ENCODE assay signal across 8 mouse cellular contexts in the genomic region with DNA sequence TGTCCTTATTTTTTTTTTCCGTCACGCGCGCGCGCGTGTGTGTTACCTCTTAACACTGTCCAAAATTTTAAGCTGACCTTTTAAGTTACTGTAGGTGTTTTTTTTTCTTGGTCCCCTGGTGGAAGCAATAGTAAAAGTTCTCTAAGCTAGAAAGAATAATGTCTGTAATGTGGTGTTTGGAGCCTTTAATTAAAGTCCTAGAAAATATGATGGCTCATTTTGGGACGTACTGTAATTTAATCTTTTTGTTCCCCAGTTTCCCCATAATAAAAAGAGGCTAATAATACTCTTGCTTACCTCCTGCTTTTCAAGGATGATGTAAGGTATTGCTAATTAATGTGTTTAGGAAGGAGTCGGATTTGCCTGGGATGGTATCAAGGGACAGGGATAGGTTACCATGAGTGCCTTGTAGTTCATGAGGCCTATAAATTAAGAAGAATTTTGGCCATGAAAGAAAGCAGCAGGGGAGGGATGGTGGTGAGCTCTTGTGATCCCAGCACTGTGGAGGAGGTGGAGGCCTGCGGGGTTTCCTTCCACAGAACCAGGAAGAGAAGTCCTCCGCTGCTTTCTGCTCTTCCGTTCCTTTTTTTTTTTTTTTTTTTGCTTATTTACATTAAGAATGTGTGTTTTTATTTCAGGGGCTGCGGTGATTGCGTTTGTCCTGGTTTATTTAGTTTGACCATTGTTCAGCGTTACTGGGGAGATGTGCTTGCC. TPM values are rescaled to one million over a fixed set of nuclear protein-coding genes. Genes with fewer than 3 reads are reported as not detected.
A peak's percentile ranks its signal among the peaks of the same experiment; 100 is the strongest.
DNase-seq lines count a peak whose midpoint lies in the region; ATAC-seq and TF ChIP-seq lines count a peak whose summit lies in the region.

No protein-coding gene starts in this region.

- no peak for TF ChIP-seq POLR2A in limb, embryonic 14.5 days (IDR thresholded peaks at IDR 0.05; ENCODE audit: borderline replicate concordance, extremely low read depth, insufficient read depth, insufficient read length)

- H3K4me2 ChIP-seq in forebrain, embryonic 12.5 days, result peak overlapping the region; percentile 68
- peak overlapping the region; percentile 72 for H3K4me2 ChIP-seq in limb, embryonic 14.5 days (replicated peaks; ENCODE audit: low read depth, low read length, severe bottlenecking)

- no peaks in the 10 kb centered on the region for H3K27me3 ChIP-seq in forebrain, embryonic 12.5 days
- no peaks in the 10 kb centered on the region for H3K27me3 ChIP-seq in limb, embryonic 14.5 days (ENCODE audit: control insufficient read depth, insufficient read depth, low read length)
- no peaks in the 10 kb centered on the region for H3K27me3 ChIP-seq in splenic B cell, adult 2 months (ENCODE audit: control insufficient read depth, insufficient read depth, low read length, poor library complexity, severe bottlenecking)

- no peaks in the 10 kb centered on the region for H3K9me3 ChIP-seq in forebrain, embryonic 12.5 days
- H3K9me3 ChIP-seq in limb, embryonic 14.5 days (ENCODE audit: control insufficient read depth, low read length), result no peaks in the 10 kb centered on the region

- ATAC-seq in CD4-positive, CD25-positive, alpha-beta regulatory T cell, adult 4 months, result no peak
- ATAC-seq in forebrain, embryonic 12.5 days (ENCODE audit: low FRiP score), result no peak
- ATAC-seq in limb, embryonic 14.5 days (ENCODE audit: low FRiP score, low read depth), result no peak

- H3K9ac ChIP-seq in forebrain, embryonic 12.5 days, result peak overlapping the region; percentile 98
- peak overlapping the region; percentile 99 for H3K9ac ChIP-seq in limb, embryonic 14.5 days (ENCODE audit: low read depth, low read length, severe bottlenecking)

- peak overlapping the region; percentile 99 for H3K27ac ChIP-seq in forebrain, embryonic 12.5 days
- H3K27ac ChIP-seq in limb, embryonic 14.5 days (replicated peaks; ENCODE audit: low read depth, low read length), result peak overlapping the region; percentile 98

- H3K4me3 ChIP-seq in forebrain, embryonic 12.5 days (replicated peaks), result peak overlapping the region; percentile 95
- peak overlapping the region; percentile 95 for H3K4me3 ChIP-seq in limb, embryonic 14.5 days (replicated peaks; ENCODE audit: low read length)

- DNase-seq in CD4-positive, CD25-positive, alpha-beta regulatory T cell, adult 2 months (ENCODE audit: low read depth, low spot score), result peak; percentile 48
- DNase-seq in CD4-positive helper T cell, adult 2 months (ENCODE audit: low read depth, low spot score), result peak; percentile 61
- DNase-seq in limb, embryonic 14.5 days (ENCODE audit: low spot score), result peak; percentile 48
- DNase-seq in splenic B cell, adult 2 months (ENCODE audit: low read depth, low spot score), result peak; percentile 67
- no peak for DNase-seq in left cerebral cortex, adult 8-10 months (ENCODE audit: low spot score in 2 of 2)
- no peak for DNase-seq in cerebellum, adult 11-12 months

- H3K36me3 ChIP-seq in forebrain, embryonic 12.5 days (replicated peaks), result no peaks in the 10 kb centered on the region
- H3K36me3 ChIP-seq in limb, embryonic 14.5 days (ENCODE audit: control insufficient read depth, insufficient read depth, low read length), result no peaks in the 10 kb centered on the region
- H3K36me3 ChIP-seq in splenic B cell, adult 2 months (ENCODE audit: control insufficient read depth, insufficient read depth, low read length, poor library complexity, severe bottlenecking), result no peaks in the 10 kb centered on the region

- 2% methylated on average over 15 of the region's 15 CpGs for WGBS in forebrain, embryonic 12.5 days
- 3% methylated on average over 15 of the region's 15 CpGs for WGBS in limb, embryonic 14.5 days

- peaks cover 42% of the 10 kb centered on the region for H3K4me1 ChIP-seq in forebrain, embryonic 12.5 days
- H3K4me1 ChIP-seq in limb, embryonic 14.5 days (ENCODE audit: control insufficient read depth, insufficient read depth, low read length), result peaks cover 30% of the 10 kb centered on the region

RNA-seq across cellular contexts. Expression of a gene that starts 0.8 kb away (rescaled TPM):
- 10 to 100 TPM; 13.8 to 17.3 TPM for polyA plus RNA-seq in CD4-positive, CD25-positive, alpha-beta regulatory T cell, adult 4 months (2017; shearing (Covaris generic))
- 43.8 and 46.9 TPM in 2 replicates for polyA plus RNA-seq in forebrain, embryonic 12.5 days (2016; fragmentation: Nextera tagmentation; extraction: Ambion mirVana)
- polyA plus RNA-seq in limb, embryonic 14.5 days (2012; rRNA removed), result 35.0 and 39.9 TPM in 2 replicates
- 41.3 and 43.6 TPM in 2 replicates for polyA plus RNA-seq in limb, embryonic 14.5 days (2014; fragmentation: Nextera tagmentation; extraction: Ambion mirVana)
- total RNA-seq in left cerebral cortex, adult 8-10 months (2022), result 10 to 100 TPM; 20.1 to 23.5 (median 21.3) TPM

RNA-seq across cellular contexts. Expression of a gene that starts 1.7 kb away (rescaled TPM):
- 10 to 100 TPM; 56.7 to 57.2 TPM for polyA plus RNA-seq in CD4-positive, CD25-positive, alpha-beta regulatory T cell, adult 4 months (2017; shearing (Covaris generic))
- 50.3 and 58.6 TPM in 2 replicates for polyA plus RNA-seq in forebrain, embryonic 12.5 days (2016; fragmentation: Nextera tagmentation; extraction: Ambion mirVana)
- 29.1 and 34.5 TPM in 2 replicates for polyA plus RNA-seq in limb, embryonic 14.5 days (2012; rRNA removed)
- 52.2 and 55.8 TPM in 2 replicates for polyA plus RNA-seq in limb, embryonic 14.5 days (2014; fragmentation: Nextera tagmentation; extraction: Ambion mirVana)
- total RNA-seq in left cerebral cortex, adult 8-10 months (2022), result 10 to 100 TPM; 78.0 to 83.1 (median 80.7) TPM

Comparison
In these comparisons a context has a peak if more than half of its experiments do, and no peak if none do; other contexts are left out.
1. DNase-seq: peak in CD4-positive, CD25-positive, alpha-beta regulatory T cell, adult 2 months (single experiment), CD4-positive helper T cell, adult 2 months (single experiment), limb, embryonic 14.5 days (single experiment) and splenic B cell, adult 2 months (single experiment); none in left cerebral cortex, adult 8-10 months (0 of 2) and cerebellum, adult 11-12 months (single experiment).